Comparison of ENCODE assay signal across 13 mouse cellular contexts in the genomic region with DNA sequence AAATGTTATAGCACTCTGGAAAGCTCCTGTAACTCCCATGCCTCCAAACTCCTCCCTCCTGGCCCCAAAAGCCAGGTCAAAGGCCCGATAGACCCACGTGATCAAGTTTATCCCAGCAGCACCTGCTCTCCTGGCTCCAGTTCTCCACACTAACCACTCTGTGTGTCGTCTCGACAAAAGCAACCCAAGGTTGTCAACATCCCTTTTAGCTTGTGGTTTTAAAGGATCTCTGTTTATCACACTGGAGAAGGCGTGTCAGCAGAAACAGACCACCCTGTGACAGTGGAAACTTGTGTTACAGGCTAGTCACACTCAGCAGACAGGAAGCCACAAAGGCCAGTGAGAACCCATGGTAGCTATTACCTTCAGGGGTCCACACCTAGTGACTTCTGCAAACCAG.
A peak's percentile ranks its signal among the peaks of the same experiment; 100 is the strongest.
DNase-seq lines count a peak whose midpoint lies in the region; ATAC-seq lines count a peak whose summit lies in the region.
"Had no signal": no experiment of that assay in that cellular context is flagged by ENCODE, and none has a peak within 500 bp of the region (broad histone marks: within the 10 kb centered on the region; RNA-seq: fewer than 3 reads in every experiment).

No protein-coding gene starts in this region.

- ATAC-seq in activated CD4-positive, CD25-positive, alpha-beta regulatory T cell, adult 4 months: peak; percentile 74
- ATAC-seq in liver, embryonic 12.5 days: peak; percentile 37; the same call in 1 of the 2 replicates
- ATAC-seq: intestine, embryonic 16.5 days had no signal

- H3K36me3 ChIP-seq in liver, embryonic 12.5 days: no peaks in the 10 kb centered on the region

- H3K9me3 ChIP-seq in liver, embryonic 12.5 days (replicated peaks): no peaks in the 10 kb centered on the region

- no peak overlapping the region for H3K4me3 ChIP-seq in liver, embryonic 12.5 days
- H3K4me3 ChIP-seq: heart, adult 2 months; left cerebral cortex, adult 2 months had no signal

- peak; percentile 22 for DNase-seq in kidney, adult 9 months
- no peak for DNase-seq in kidney, adult 8-10 months
- DNase-seq in thymus, postnatal 10 days (ENCODE audit: low spot score in 2 of 2): peak; percentile 4 to 10
- no peak for DNase-seq in embryo, embryonic 11 days
- no peak for DNase-seq in kidney, postnatal 14 days
- no peak for DNase-seq in frontal cortex, adult 2 months (ENCODE audit: extremely low spot score in 1 of 2, low spot score in 1 of 2)
- DNase-seq: cerebellum, postnatal 25 days had no signal

- peaks cover 27% of the 10 kb centered on the region for H3K4me1 ChIP-seq in liver, embryonic 12.5 days

- 0 out of 2 replicates have a peak overlapping the region, but pooled peaks have one; percentile 1 for H3K4me2 ChIP-seq in liver, embryonic 12.5 days

- H3K27ac ChIP-seq in liver, embryonic 12.5 days: no peak overlapping the region; the same call in 1 of the 2 replicates
- H3K27ac ChIP-seq: heart, adult 2 months; left cerebral cortex, adult 2 months; macrophage had no signal

- H3K9ac ChIP-seq in liver, embryonic 12.5 days: no peak overlapping the region

- no peaks in the 10 kb centered on the region for H3K27me3 ChIP-seq in liver, embryonic 12.5 days (replicated peaks)

- WGBS in liver, embryonic 12.5 days (ENCODE audit: insufficient replicate concordance): 18% methylated on average over 5 of the region's 5 CpGs

Comparison
In these comparisons a context has a peak if more than half of its experiments do, and no peak if none do; other contexts are left out.
1. DNase-seq: peak in kidney, adult 9 months (single experiment) and thymus, postnatal 10 days (2 of 2); none in kidney, adult 8-10 months (0 of 2), embryo, embryonic 11 days (single experiment), kidney, postnatal 14 days (single experiment) and frontal cortex, adult 2 months (0 of 2).